ENCODE assay signal across 8 mouse cellular contexts in the genomic region with DNA sequence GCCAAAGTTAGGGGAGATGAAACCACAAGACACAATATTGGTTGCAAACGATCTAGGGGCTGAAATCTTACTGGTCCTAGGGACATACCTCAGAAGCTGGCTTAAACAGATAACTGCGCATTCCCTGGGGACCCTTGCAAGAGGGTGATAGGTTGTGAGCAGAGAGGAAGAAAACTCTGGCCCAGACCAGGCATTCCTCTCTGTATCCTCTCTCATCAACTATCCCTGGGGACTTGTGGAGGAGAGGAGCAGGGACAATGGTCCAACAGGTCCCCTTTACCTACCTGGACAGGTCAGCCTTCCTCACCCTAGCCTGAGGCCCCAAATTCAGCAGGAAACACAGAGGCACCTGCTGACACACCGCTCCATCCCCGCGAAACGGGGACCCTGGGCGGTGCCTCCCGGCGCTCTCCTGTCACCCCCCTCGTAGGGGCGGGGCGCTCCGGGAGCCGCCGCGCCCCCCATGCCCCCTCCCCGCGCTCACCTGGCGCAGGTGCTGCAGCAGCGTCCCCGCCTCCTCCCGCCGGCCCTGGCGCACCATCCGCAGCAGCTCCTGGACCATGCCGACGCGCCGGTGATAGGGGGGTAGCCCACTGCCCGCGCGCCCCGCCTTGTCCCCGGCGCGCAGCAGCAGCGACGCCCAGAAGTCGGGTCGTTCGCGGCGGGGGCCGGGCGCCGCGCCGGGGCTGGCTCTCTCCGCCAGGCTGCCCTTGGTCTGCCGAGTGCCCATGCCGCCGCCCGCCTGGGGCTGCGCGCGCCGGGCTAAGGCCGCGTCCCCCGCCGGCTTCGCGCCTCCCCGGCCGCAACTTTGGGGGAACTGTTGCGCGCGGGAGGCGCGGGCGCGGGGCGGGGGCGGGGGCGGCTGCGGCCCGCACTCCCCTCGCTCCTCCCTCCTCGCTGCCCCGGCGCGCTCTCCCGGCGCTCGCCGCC. TPM values are rescaled to one million over a fixed set of nuclear protein-coding genes. Genes with fewer than 3 reads are reported as not detected.
DNase-seq lines count a peak whose midpoint lies in the region; ATAC-seq and TF ChIP-seq lines count a peak whose summit lies in the region.

A gene (minus strand): TSS at position 863 of the 930 bp plus-strand sequence.

- WGBS in embryonic facial prominence, embryonic 14.5 days: 3% methylated on average over 16 of the region's 86 CpGs
- WGBS in hindbrain, embryonic 16.5 days: under 1% methylated on average over 28 of the region's 86 CpGs
- WGBS in limb, embryonic 12.5 days: 1% methylated on average over 67 of the region's 86 CpGs

- H3ac ChIP-seq in myocyte (ENCODE audit: control insufficient read depth, insufficient read length): peak within 1 kb of the TSS; percentile 83

- peaks cover 13% of the 10 kb centered on the region for H3K79me2 ChIP-seq in myocyte (ENCODE audit: control insufficient read depth, insufficient read depth)

- peaks cover 42% of the 10 kb centered on the region for H3K4me1 ChIP-seq in embryonic facial prominence, embryonic 14.5 days (ENCODE audit: control insufficient read depth, insufficient read depth, low read length)
- peaks cover 39% of the 10 kb centered on the region for H3K4me1 ChIP-seq in hindbrain, embryonic 16.5 days (ENCODE audit: control insufficient read depth, insufficient read depth, low read depth, low read length)
- peaks cover 53% of the 10 kb centered on the region for H3K4me1 ChIP-seq in limb, embryonic 12.5 days (replicated peaks)

- no peaks in the 10 kb centered on the region for H3K27me3 ChIP-seq in embryonic facial prominence, embryonic 14.5 days (replicated peaks; ENCODE audit: control insufficient read depth, insufficient read depth, low read length)
- H3K27me3 ChIP-seq in hindbrain, embryonic 16.5 days (replicated peaks; ENCODE audit: control insufficient read depth, insufficient read depth, low read length): no peaks in the 10 kb centered on the region
- no peaks in the 10 kb centered on the region for H3K27me3 ChIP-seq in limb, embryonic 12.5 days
- H3K27me3 ChIP-seq in myocyte (ENCODE audit: control insufficient read depth, insufficient read depth, insufficient read length): no peaks in the 10 kb centered on the region

- DNase-seq in layer of hippocampus, adult 2 months (ENCODE audit: low spot score in 2 of 2): no peak
- no peak for DNase-seq in layer of hippocampus, adult 9-10 months (ENCODE audit: low spot score)
- peak; percentile 73 for DNase-seq in adrenal gland, adult 2 months
- DNase-seq in embryonic facial prominence, embryonic 14.5 days (ENCODE audit: low spot score): no peak
- DNase-seq in ovary, postnatal 14 days (ENCODE audit: low spot score): no peak

- no peaks in the 10 kb centered on the region for H3K36me3 ChIP-seq in embryonic facial prominence, embryonic 14.5 days (ENCODE audit: control insufficient read depth, insufficient read depth, low read length)
- no peaks in the 10 kb centered on the region for H3K36me3 ChIP-seq in hindbrain, embryonic 16.5 days (ENCODE audit: control insufficient read depth, insufficient read depth, low read length)
- peaks cover 23% of the 10 kb centered on the region for H3K36me3 ChIP-seq in limb, embryonic 12.5 days
- no peaks in the 10 kb centered on the region for H3K36me3 ChIP-seq in myocyte (ENCODE audit: control insufficient read depth, insufficient read depth)

- peak within 1 kb of the TSS; percentile 79 for H3K27ac ChIP-seq in layer of hippocampus, adult 2 months
- H3K27ac ChIP-seq in embryonic facial prominence, embryonic 14.5 days (replicated peaks; ENCODE audit: low read depth, low read length): peak within 1 kb of the TSS; percentile 81
- peak within 1 kb of the TSS; percentile 78 for H3K27ac ChIP-seq in hindbrain, embryonic 16.5 days (ENCODE audit: low read depth, low read length)
- peak within 1 kb of the TSS; percentile 91 for H3K27ac ChIP-seq in limb, embryonic 12.5 days

- no peaks in the 10 kb centered on the region for H3K9me3 ChIP-seq in embryonic facial prominence, embryonic 14.5 days (ENCODE audit: control insufficient read depth, low read length)
- H3K9me3 ChIP-seq in hindbrain, embryonic 16.5 days (ENCODE audit: control insufficient read depth, low read length): no peaks in the 10 kb centered on the region
- H3K9me3 ChIP-seq in limb, embryonic 12.5 days: no peaks in the 10 kb centered on the region

- peak within 1 kb of the TSS; percentile 90 for H3K4me2 ChIP-seq in embryonic facial prominence, embryonic 14.5 days (ENCODE audit: low read depth, low read length)
- H3K4me2 ChIP-seq in hindbrain, embryonic 16.5 days (ENCODE audit: low read length): peak within 1 kb of the TSS; percentile 93
- H3K4me2 ChIP-seq in limb, embryonic 12.5 days: peak within 1 kb of the TSS; percentile 92
- peak within 1 kb of the TSS; percentile 73 for H3K4me2 ChIP-seq in myocyte (ENCODE audit: low read depth)

- peak within 1 kb of the TSS; percentile 86 for H3K9ac ChIP-seq in embryonic facial prominence, embryonic 14.5 days (ENCODE audit: low read depth, low read length)
- H3K9ac ChIP-seq in hindbrain, embryonic 16.5 days (ENCODE audit: low read depth, low read length): peak within 1 kb of the TSS; percentile 88
- H3K9ac ChIP-seq in limb, embryonic 12.5 days (replicated peaks): peak within 1 kb of the TSS; percentile 85

- TF ChIP-seq CTCF in layer of hippocampus, adult 2 months (conservative IDR thresholded peaks at IDR 0.05): no peak

- peak within 1 kb of the TSS; percentile 67 for H3K4me3 ChIP-seq in layer of hippocampus, adult 2 months
- H3K4me3 ChIP-seq in embryonic facial prominence, embryonic 14.5 days (ENCODE audit: low read depth, low read length): peak within 1 kb of the TSS; percentile 73
- H3K4me3 ChIP-seq in hindbrain, embryonic 16.5 days (ENCODE audit: low read length): peak within 1 kb of the TSS; percentile 80
- peak within 1 kb of the TSS; percentile 80 for H3K4me3 ChIP-seq in limb, embryonic 12.5 days (replicated peaks)
- H3K4me3 ChIP-seq in myocyte: peak within 1 kb of the TSS; percentile 27

- peak; percentile 52 for TF ChIP-seq POLR2A in myocyte (IDR thresholded peaks at IDR 0.05; ENCODE audit: insufficient read length, low read depth)

- ATAC-seq in embryonic facial prominence, embryonic 14.5 days (ENCODE audit: low read depth): peak; percentile 55
- peak; percentile 67 for ATAC-seq in hindbrain, embryonic 16.5 days
- peak; percentile 53 for ATAC-seq in limb, embryonic 12.5 days (ENCODE audit: insufficient number of reproducible peaks, insufficient read depth, low FRiP score, low TSS enrichment, low read depth)

TF ChIP-seq in myocyte, 11 proteins besides CTCF, POLR2A, EP300 and RAD21:
- no peak for TF ChIP-seq USF1 (IDR thresholded peaks at IDR 0.05; ENCODE audit: low read depth)
- no peak for TF ChIP-seq CEBPB (IDR thresholded peaks at IDR 0.05; ENCODE audit: insufficient read depth, poor library complexity, severe bottlenecking)
- TF ChIP-seq SRF (IDR thresholded peaks at IDR 0.05; ENCODE audit: control insufficient read depth, insufficient read length, low read depth): no peak
- TF ChIP-seq MYOD1 (IDR thresholded peaks at IDR 0.05; ENCODE audit: control insufficient read depth in 1 of 3, insufficient read length in 2 of 3, low read depth in 2 of 3): no peak
- no peak for TF ChIP-seq MAX (IDR thresholded peaks at IDR 0.05; ENCODE audit: low read depth)

RNA-seq across cellular contexts. Expression of the gene that starts here (rescaled TPM):
- total RNA-seq in layer of hippocampus, adult 2 months (2021): 1 to 10 TPM; 7.3 to 7.6 TPM
- 10 to 100 TPM; 17.5 to 40.5 TPM for total RNA-seq in adrenal gland, adult 2 months (2021)
- 46.9 and 73.5 TPM in 2 replicates for polyA plus RNA-seq in adrenal gland, adult 2 months (2012; rRNA removed)
- 16.6 and 17.2 TPM in 2 replicates for polyA plus RNA-seq in embryonic facial prominence, embryonic 14.5 days (2014; fragmentation: Nextera tagmentation; extraction: Ambion mirVana)
- polyA plus RNA-seq in hindbrain, embryonic 16.5 days (2015; fragmentation: Nextera tagmentation; extraction: Ambion mirVana): 8.4 and 9.7 TPM in 2 replicates
- polyA plus RNA-seq in limb, embryonic 12.5 days (2016; fragmentation: Nextera tagmentation; extraction: Ambion mirVana): 19.2 and 23.2 TPM in 2 replicates
- polyA plus RNA-seq in myocyte (2012; fragmentation: generic; extraction: Trizol): 19.5 TPM

Comparison
In these comparisons a context has a peak if more than half of its experiments do, and no peak if none do; other contexts are left out.
1. H3K4me3 ChIP-seq: peak in every context shown above with its lines; median percentile 80 in hindbrain, embryonic 16.5 days; 80 in limb, embryonic 12.5 days; 73 in embryonic facial prominence, embryonic 14.5 days; 67 in layer of hippocampus, adult 2 months; 27 in myocyte.